Mouse (Mus musculus) embryo, embryonic 10 days (tissue): ENCODE data around the gene Plekha6.
A peak's percentile ranks its signal among the peaks of the same experiment; 100 is the strongest.

Source experiments
- DNase-seq: peaks from one replicate; pipeline ENCODE4 v3.0.0-alpha.2; 2015; ENCODE audit warnings: low spot score

Plekha6 gene

DNA sequence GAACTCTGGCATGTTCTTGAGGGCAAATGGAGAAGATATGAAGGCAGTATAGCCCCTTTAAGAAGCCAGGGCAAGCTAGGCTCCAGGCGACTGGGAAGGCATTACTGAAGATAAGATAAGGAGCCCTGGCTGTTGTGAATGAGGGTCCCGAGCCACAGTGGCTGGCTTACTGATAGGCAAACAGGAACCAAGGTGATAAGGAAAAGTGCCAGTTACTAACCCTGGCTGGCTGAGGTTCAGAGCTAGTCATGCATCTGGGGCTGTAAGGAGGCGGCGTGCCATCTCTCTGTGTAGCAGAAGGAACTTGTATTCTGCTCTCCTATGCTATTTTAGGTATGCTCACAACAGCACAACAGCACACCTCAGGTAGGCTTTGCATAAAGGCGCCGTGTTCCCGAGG is 80.7 kb downstream of the Plekha6 start:
- DNase-seq: no peak

DNA sequence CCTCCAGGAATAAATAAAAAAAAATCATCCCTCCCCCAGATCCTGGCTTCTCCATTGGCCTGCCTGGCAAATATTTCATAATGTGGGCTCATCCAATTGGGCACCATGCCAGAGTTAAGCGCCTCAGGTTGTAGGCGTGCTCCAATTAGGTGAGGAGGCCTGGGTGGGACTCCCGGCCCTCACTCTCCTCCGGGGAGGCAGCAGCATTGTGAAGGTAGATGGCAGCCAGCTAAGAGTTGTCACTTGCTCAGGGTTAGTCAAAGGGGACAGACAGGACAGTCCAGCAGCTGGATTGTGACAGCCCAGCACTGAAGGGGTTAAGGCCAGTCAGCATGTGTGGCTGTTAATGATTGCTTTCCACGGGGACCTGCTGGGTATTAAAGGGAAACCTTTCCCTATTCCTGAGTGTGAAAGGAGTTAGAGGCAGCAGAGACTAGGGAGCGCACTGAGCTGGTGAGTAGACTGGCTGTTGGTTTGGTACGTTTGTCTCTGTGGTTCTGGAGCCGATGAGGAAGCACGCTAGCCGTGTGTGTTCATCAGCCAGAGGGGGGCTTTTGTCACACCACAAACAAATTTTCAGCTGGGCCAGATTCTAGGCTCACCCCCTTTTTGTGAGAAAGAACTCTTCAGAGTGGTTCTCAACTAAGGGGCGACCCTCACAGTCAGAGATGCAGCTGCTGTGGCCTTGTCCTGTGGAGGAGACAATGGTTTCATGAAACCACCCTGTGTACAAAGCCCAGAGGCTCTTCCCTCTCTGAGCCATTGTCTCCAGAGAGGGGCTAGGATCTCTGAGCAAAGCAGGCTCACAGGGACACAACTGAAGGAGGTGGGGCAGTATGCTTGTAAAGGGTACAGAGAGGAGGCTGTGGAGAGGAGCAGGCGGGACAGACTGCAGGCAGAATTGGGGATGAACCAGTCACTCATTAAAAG is 81.9 kb downstream of the Plekha6 start:
- peak; percentile 51 for DNase-seq

DNA sequence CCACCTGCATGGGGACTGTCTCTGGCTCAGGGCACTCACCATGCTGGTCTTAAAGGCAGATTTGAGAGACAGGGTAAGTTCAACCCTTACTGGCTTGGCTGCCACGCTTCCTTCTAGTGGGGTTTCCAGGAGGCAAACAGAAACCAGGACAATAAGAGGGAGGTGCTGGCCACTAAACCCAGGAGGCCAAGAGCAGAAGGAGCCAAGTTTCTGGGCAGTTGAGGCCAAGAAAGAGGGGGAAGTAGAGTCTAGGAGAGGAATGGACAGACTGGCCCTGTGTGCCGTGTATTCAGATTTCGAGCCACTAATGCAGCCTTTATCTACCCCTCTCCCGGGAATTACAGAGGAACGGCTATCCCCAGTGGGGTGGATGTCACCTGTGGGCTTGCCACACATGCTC is 83.2 kb downstream of the Plekha6 start:
- DNase-seq: no peak

DNA sequence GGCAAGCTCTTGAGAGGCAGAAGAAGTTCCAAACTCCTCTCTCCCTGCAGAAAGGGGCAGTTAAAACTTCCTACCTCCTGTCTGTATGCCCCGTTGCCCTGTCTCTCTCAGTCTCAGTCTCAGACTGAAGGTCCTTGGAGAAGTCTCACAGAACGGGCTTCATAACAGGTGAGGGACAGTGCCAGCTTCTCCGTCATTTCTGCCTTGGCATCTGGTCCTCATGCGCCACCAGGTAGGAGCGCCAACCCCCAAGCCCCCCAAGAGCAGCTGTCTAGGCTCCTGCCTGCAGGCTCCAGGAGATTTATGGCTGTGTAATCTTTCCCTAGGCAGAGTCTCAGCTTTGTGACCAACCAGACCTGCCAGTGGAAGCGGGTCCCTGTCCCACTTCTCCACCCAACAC is 86.8 kb downstream of the Plekha6 start:
- DNase-seq: no peak

DNA sequence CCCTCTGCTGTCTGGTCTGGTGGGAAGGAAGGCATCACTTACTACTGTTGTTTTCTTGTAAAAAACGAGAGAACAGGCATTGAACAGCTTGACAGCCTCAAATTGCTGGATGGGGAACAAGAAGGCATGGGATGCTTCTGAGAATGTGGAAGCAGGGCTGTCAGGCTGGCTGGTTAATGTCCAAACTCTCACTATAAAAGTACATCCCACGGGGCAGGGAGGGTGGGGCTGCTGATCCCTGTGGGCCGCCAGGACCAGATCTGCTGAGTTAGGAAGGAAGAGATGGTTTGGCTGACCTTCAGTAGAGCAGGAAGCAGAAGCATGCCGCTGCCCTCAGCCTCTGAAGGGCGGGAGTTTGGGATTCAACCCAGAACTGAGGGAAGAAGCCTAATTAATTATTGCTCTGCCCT is 87.6 kb downstream of the Plekha6 start:
- no peak for DNase-seq

DNA sequence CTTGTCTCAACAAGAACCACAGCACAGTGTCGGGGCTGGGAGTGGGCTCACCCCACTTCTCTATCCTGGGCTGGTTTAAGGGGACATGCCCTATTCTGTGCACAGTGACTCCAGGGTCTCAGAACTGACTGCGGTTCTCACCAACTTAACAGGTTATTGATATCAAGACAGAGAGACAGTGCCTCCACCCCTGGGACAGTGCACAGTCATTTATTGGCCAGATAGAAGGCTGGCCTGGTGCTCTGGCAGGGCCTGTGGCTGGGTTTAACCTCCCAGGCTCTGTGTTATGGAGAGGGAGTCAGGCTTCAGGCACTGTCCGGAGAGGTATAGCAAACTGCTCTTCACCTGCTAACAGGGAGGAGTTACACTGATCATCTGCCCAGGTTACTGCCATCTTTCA is 88.2 kb downstream of the Plekha6 start:
- no peak for DNase-seq

DNA sequence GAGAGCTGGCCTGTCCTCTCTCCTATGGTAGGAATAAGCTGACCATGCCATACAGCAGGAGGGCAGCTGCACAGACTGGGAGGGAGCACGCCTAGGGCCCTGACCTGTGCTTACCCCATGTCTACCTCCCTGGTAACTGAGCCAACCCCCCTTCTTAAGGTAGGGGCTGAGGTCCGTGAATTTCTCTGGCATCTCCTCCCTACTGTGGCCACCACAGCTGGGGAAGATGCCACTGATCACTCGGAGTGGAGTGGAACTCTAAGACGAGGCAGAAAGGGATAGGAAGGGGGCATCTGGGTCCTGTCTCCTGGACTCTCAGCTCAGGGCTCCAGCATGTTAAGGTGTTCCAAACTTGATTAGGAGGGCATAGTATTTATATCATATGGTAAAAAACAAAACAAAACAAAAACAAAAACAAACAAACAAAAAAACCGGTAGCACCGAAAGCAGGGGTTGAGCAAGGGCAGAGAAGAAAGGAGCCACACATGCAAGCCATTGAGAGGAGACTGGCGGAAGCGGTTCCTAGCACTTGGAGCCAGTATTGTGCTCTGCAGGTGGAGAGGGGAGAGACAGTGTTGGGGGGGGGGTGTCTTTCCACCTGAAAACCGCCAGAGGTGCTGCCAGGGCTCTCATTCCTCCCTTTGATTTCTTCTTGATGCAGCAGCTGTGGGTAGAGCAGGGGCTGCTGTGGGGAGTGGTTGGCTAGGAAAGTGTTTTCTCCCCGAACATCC is 89.0 kb downstream of the Plekha6 start:
- no peak for DNase-seq

DNA sequence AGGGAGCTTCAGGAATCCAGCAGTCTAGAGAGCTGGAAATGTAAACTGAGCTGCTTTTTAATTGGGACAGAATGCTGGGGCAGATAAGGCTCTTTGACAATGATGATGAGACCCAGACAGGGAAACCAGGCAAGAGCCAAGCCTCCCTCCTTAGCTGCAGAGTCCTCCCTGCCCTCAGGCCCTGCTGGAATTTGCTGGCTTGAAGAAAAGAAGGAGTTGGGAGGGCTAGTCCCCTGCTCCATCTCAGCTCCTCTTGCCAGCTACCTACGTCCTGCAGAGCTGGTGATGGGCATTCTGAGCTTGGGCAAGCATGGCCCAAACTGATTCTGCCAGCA is 89.5 kb downstream of the Plekha6 start:
- DNase-seq: peak; percentile 44

DNA sequence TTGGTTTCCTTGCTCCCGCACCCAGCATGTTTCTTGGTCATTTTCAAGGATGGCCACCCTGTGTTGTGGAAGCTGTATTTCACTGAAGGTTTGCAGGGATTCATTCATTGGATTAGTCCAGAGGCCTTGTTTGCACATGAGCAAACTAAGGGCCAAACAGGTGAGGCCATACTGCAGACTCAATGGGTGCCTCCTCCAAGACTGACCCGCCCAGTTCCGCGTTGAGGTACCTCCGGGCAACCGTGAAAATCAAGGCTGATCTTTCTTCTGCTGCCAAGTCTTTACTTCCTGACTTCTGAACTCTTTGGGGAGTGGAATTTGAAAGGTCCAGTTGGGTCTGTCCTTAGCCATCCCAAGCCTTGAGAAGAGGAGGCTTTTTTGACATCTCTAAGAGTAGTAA is 90.2 kb downstream of the Plekha6 start:
- DNase-seq: no peak

DNA sequence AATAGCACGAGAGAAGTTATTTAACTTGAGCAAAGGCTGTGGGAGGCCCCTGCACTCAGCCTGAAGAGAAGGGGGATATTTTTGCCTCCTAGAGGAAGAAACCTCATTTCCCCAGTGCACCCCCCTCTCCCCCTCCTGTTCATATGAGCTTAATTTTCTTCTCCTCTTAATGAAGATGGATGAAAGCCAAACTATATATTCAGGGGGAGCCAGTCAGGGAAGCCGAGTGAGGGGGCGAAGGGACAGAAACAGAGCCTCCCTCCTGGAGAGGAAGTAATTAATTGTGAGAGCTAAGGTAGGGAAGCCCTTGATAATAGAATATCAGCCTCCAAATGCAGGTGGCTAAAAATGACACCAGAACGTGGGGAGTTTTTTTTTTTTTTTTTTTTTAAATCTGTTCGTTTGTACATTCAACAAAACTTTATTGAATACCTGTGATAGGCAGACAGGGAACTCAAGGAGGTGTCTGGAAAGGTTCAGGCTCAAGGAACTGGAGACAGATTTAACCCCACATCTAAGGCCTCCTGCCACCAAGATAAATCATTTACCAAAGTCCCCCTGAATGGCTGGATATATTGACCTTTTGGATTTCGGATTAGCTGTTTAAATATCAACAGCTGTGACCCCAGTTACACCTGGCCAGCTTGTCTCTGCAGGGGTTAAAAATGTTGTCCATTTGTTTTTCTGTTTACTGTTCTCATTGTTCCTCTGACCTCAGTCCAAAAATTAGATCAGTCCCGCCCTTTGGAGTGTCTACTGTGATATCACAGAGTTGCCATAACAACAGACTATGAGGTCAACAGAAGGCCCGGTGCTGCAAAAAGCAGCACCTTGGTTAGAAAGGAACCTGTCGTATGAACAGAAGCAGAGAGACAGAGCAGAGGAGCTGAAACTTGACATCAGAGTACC is 91.1 kb downstream of the Plekha6 start:
- no peak for DNase-seq

DNA sequence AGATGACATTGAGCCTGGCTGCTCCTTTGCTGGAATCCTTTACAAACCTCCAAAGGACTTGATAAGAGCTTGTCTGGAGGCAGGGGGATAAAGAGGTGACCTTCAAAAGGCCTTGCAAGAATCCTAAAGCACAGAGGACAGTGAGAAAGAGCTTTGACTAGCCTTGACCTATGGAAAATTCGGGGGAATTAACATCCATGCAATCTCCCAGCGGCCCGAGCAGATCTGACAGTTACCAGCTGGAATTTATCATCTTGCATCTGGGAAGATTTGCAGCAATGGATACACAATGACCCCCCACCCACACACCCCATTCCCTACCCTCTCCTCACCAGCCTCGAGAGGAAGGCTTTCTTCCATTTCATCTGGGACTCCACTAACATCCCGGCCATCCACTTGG is 91.8 kb downstream of the Plekha6 start:
- no peak for DNase-seq

DNA sequence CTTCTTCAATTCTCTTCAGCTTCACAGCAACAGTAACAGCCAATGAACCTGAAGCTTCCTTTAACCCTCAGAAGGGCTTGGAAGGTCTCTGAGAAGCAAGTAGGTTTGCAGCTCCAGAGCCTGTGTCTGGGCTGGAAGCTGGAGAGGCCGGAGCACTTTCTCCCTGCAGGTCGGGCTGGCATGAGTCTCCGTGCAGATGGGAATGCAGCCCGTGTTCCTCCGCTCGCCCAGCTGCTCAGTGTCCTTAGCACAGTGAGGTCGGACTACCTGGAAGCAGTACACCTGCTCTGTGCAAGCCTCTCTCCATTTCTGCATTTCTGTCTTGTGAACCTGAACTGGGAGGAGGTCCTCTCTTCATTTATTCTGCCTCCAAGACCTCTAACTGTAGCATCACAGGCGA is 92.3 kb downstream of the Plekha6 start:
- no peak for DNase-seq

DNA sequence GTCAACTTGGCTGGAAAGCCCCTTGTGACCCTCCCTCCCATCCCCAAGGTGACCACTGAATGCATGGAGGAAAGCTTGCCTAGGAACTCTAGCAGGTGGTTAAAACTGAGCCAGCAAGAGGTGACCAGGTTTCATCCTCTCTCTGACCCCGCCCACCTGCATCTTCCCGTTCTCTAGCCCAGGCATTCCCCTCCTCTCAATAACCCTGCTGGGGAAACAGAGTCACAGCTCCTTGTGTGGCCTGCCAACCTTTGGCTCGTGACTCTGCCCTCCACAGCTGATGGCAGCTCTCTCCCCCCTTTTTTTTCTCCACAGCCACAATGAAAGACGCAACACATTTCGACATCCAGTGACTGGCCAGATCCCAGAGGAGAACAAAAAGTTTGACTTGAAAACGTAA is 94.7 kb downstream of the Plekha6 start:
- DNase-seq: no peak

DNA sequence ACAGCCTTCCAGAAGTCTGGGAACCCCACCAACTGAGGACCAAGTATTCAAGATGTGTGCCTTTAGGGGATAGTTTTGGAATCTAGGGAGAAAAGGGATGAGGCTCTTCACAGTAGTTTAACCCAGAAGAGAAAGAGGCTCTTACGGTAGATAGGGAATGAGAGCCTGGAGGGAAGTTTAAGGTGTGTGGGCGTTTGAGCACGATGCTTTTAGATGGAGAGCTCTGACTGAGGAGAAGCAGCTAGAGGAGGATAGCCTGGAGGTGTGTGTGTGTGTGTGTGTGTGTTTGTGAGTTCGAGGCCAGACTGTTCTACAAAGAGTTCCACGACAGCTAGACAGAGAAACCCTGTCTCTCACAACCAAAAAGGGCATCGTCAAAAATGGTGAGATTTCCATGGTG is 98.6 kb downstream of the Plekha6 start:
- no peak for DNase-seq

DNA sequence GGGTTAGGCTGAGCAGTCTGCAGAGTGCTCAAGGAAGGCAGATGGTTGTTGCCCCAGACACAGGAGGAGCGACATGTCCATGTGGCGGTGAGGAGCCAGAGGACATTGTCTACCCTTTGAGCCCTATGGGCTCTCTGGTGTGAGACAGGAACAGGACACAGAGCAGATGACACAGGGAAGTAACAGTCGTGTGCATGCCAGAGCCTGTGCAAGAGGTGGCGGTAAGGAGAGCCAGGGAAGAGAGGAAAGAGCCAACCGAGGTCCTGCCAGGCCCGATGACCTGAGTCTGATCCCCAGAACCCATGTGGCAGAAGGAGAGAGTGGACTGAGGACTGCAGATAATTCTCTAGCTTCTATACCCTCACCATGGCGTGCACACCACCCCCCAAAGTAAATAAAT is 99.1 kb downstream of the Plekha6 start:
- no peak for DNase-seq

DNA sequence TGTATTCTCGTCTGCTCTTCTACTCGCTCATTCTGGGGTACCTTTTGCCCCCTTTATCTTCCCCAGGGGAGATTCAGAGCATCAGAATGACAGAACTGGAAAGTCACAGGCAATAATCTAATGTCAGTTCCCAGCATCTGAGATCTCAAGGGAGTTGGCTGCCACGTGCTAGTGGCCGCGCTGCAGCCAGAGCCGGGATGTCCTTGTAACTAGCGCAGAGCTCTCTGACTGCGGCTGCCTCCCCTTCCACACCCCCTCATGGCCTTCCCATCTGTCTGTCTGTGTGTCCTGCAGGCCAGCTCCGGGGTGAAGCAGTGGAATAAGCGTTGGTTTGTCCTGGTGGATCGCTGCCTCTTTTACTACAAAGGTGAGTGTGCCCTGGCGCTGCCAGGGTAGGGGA is 100.4 kb downstream of the Plekha6 start:
- no peak for DNase-seq

DNA sequence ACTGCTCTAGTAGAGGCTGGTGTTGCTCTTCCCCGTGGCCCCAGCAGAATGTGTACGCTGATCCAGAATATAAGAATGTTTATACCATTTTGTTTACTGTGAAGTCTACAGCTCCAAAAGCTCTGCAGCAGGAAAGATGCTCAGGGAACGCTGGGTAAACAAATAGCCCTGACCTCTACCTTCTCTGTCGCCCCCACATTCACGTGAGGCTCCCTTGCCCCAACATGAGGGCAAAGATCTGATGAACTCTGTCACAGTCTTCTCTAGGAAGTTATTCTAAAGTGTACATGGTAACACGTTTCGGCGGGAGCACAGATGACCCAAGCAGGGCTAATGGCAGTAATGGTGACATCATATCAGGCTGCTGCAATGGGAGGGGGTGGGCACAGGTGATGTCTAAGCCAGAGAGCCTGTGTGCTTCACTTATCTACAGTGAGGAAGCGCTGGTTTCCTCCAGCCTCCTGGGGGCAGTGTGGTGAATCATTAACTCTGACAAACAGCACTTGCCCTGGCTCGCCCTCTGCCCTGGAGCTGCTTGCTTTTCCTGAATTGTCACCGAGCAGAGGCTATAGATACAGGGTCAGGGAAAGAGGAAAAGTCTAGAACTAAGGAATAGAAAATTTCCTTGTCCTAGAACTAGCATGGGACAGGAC is 101.2 kb downstream of the Plekha6 start:
- DNase-seq: peak; percentile 61

DNA sequence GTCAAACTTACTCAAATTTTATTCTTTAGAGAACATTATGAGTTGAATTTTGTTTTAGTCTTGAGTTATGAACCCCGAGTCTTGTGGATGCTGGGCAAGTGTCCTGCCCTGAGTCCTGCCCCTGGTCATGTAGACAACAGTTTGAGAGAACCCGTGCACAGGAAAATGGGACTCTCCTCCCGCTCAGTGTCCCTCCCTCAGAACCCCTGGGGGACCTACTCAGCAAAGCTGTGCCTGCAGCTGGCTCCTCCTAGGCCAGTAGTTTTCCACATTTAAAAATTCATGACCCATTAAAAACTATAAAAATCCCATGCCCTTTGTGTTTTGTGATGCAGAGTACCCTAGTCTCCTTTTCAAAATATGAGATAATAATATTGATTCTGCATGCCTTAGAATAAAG is 103.1 kb downstream of the Plekha6 start:
- no peak for DNase-seq

DNA sequence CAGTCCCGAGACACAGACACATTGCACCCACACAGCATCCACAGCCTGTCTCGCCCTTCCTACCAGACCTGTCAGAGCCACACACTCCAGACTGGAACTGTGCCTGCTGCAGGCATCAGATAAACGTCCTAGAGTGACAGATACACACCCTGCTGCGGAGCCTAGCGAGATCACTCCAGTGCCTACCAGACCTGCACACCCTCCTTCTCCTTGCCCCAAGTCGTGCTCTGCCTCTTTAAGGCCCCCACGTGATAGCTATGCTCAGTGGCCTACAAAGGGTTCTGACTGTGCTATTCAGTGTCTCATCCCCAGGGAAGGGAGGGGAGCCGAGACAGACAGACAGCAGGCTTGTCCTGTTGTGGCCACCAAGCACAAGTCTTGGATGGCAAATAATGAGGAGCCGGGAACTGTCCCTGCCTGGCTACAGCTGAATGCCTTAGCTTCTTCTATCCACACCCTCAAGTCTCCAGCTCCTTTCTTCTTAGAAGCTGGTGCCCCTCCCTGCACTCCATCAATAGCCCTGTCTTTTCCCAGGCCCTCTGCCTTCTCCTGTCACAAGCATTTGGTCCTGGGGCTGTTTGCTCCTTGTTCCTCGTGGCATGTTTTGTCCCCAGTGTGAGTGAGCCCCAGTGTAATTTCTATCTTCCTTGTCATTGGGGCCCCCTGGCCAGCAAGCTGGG is 103.9 kb downstream of the Plekha6 start:
- peak; percentile 49 for DNase-seq

DNA sequence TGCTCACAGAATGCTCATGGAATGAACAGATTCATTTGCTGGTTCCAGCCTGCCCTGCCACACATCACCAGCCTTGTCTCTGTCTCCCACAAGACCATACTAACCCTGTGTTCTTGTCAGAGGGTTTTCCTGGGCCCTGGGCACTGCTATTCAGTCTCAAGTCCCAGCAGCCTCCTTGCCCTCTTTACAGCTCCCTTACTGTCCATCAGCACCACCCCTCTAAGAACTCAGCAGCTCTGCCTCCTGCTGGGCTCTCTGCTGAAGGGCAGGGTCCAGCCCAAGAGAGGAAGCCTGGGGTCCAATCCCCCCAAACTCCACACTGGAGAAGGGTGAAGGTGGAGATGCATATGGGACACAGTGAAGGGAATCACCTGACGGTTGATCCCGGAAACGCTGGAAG is 104.5 kb downstream of the Plekha6 start:
- peak; percentile 51 for DNase-seq

DNA sequence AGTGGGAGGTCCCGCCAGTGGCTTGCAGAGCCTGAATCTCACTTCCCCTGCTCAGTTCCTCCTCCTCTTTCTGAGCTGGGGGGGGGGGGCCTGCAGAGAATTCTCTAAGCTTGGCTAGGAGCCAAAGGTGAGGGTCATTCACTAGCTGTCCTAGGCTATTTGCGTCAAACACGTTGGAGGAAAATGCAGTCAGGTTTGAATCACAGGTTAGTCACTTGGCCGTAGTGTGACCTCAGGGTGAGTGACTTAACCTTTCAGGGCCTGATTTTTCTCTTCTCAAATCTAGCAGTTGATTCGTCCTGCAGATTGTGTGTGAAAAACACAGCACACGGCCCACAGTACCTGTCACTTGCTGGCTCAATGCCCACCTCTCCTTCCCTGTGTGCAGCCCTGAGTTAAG is 106.3 kb downstream of the Plekha6 start:
- DNase-seq: peak; percentile 35
